Mouse (Mus musculus): Measurements from ENCODE around the gene Mex3d.
A peak's percentile ranks its signal among the peaks of the same experiment; 100 is the strongest.

Mex3d gene

DNA sequence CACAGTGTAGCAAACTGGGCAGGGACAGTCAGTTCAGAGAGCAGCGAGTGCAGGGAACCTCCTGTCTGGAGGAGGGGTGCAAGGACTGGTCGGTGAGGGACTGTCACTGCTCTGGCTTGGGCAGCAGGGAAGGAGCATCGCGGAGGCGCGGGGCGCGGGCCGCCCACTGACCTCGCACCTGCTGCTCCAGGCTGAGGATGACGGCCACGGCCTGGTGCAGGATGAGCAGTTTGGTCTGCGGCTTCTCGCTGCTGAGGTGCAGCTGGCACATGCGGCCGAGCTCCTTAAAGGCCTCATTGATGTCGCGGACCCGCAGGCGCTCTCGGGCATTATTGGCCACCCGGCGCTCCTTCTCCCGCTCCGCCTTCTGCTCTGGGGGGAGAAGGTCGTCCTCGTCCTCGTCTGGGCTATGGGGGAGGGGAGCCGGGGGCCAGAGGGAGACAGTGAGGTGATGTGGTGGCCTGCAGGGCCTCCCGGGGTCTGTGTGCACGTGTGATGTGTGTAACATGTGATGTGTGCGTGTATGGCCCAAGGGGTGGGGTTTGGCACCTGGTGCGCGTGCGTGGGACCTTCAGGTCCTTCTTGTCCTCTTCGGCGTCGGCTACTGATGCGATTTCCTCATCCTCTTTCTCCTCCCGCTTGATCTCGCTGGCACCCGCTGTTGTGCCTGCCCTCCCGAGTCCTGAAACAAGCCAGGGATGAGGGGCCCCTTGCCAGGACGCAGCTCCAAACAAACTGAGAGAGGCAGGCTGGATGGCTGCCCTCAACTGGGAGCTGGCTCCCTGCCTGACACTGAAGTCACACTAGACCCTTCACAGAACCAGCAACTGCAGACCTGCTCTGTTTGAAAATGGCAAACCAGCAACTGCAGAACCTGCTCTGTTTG is 25.4 kb upstream of the Mex3d start:
- no peak for DNase-seq (ENCODE audit: low spot score in 2 of 2)

DNA sequence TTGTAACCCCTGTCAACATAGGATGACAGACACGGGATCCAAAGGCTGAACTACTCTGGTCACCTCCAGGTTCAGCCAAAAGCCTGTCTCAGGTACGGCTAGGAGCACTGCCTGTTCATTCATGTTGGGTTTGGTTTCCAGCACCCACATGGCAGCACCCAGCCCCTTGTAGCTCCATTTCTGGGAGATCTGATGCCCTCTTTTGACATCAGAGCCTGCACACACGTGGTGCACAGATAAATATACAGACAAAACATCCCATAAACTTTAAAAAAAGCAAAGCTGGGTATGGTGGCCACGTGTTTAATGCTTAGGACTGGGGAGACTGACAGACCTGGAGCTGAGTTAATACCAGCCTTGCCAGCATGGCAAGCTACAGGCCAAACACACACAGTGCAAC is 20.5 kb upstream of the Mex3d start:
- no peak for DNase-seq (ENCODE audit: low spot score in 2 of 2)

DNA sequence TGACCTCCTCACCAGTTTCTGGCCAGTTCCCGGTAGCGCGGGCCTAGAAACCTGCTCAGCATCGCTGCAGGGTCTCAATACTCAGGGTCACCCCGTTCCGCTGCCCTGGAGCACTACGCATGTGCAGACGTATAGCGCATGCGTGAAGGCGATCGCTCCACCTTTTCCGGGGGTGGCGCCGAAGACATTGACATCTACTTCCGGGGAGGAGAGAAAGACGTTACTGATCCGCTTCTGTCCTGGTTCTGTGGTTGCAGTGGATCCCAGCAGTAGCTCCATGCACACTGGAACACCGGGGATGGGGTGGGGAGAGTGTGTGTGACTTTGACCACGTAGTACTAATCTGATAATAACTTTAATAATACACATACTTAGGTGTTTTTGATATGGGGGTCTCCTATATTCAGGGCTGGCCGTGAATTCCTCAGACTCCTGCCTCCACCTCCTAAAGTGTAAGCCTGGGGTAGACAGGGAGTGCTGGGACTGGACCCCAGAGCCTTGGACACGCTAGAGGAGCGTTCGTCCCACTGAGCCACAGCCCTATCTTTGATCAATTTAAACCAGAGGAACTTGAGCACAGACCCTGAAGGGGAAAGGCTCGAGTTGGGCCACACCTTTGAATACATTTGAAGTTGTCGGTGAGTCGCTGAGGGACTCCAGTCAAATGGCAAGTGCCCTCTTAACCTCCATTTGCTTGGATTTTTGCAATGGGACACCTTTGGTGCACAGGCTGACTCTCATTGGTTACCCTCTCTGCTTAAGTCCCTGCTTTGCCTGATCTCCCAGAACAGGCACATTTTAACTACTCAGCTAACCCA is 19.4 kb upstream of the Mex3d start, which contains the start of gene Uqcr11:
Gene Uqcr11, minus strand, starts transcription at position 147 of the 818 bp plus-strand sequence.
- peak; percentile 89 to 92 for DNase-seq (ENCODE audit: low spot score in 2 of 2)

DNA sequence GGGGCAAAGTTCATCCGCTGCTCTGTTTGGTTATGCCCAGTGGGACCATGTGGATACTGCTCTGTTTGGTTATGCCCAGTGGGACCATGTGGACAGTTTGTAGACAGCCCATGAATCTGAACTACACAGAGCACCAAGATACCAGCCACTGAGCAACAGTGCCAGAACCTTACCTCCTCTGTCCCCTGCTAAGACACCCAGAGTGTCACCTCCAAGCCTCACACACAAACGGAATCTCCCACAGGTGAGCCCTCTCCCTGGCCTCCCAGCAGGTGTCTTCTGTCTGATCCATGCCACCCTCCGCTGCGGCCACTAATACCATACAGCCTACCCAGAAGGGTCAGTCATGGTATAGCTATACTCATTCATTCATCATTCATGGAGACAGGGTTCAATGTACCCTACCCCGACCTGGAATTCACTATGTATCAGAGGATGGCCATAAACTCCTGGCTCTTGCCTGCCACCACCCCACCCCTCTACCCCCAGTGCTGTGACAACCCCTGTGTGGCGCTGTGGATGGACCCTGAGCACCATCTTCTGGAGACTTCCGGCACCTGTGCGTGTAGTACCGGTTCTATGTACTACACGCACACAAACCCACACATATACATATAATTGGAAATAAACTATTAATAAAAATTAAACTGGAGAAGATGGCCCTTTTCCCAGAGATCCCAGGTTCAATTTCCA is 18.2 kb upstream of the Mex3d start:
- no peak for DNase-seq (ENCODE audit: low spot score in 2 of 2)

DNA sequence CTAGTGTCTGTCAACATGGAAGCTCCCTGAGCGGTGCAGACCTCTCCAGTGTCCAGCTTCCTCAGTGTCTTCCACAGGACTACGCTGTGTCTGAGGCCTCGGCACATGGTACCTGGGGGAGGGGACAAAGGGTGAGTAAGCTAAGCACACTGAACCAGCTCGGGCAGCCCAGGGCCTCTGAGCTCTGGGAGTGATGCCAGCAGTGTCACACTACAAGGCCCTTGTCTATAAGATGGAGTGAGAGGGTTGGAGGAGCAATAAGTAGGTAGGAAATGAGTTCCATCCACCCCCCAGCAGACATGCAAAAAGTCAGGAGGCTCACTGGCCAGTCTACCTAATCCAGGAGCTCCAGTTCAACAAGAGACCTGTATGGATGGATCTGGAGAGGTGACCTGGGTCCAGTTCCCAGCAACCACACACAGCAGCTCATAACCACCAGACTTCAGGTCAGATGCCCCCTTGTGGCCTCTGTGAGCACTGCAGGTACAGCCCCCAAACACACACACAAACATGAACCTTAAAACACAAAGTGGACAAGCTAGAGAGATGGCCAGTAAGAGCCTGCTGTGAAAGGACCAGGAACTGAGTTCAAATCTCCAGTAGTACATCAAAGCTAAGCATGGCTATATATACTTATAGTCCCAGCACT is 15.7 kb upstream of the Mex3d start:
- DNase-seq (ENCODE audit: low spot score in 2 of 2): no peak

DNA sequence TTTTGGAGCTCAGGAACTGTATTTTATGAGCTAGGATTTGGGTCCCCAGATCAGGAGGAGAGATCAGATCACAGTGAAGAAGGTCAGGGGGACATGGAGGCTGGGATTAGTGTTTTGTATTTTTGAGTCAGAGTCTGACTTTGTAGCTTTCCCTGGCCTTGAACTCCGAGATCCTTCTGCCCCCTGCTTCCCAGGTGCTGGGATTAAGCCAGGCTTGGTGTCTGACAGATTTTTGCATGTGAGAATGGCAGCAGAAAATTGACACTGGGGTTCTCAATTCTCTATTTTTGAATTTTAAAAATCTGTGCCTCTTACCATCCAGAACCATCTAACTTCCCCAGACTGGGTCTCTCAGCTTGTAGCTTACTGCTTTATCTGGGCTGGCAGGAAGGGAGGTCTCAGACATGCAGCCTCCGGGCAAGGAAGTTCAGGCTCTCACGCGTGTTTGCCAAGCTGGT is 13.3 kb upstream of the Mex3d start:
- DNase-seq (ENCODE audit: low spot score in 2 of 2): no peak

DNA sequence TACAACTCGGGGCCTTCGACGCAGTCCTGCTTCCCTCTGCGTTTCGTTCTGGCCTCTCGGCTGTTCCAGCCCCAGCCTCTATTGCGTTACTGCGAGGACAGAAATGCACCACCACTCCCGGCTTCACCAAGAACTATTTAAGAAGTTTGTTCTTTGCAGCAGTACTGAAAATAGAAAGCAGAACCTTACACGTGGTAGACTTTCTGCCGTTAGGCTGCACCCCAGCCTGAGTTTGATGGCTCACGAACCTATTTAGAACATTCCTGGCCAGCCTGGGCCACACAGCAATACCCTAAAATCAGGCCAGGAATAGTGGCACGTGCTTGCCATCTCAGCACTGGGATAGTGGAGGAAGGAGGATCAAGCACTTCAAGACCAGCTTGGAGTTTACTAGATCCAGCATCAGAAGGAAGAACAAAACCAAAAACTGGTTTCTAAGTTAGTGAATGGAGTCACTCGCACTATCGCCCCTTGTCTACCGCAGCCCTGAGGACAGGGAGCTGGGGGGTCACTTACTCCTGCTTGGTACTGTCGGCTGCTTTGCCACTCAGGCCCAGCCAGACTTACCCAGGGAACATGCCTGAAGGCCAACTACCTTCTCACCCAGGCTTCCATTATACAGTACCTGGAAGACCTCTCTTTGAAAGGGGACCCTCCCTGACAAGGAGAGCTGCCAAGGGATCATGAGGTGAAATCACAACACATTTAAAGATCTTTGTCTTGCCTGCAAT is 12.7 kb upstream of the Mex3d start:
- DNase-seq (ENCODE audit: low spot score in 2 of 2): no peak

DNA sequence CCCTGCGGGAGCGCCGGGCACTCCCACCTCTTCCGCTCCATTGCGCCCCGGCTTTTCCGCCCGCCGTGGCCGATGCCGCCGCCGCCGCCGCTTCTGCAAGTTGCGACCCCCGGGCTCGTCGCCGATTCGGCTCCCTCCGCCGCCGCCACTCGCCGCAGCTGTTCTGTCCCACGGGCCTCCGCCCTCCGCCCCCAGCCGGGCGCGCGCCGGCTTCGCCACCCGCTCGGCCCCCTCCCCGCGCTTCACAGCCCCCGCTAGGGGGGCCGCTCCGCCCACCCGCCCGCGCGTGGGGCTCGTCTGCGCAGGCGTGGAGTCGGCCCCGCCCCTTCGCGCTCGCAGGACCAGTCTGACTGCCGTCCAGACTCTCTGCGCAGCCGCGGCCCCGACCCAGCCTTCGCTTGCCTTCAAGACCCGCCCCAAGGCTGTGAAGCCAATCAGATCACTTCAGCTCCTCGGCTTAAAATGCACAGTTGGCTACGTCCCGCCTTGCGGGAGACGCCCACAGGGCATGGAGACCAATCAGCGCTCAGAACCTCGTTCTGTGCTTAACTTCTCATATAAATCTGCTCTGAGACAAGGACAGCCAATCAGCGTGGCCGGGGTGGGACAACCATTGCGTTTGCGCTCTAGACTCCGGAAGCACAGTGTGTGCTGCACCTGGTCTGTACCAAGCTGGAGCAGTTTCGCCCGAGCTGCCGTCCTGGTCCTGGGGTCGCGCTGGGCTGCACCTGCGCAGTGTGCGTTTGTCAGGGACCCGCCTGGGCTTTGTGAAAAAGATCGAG is 11.9 kb upstream of the Mex3d start, which contains the start of gene Mbd3:
Gene Mbd3, minus strand, starts transcription at position 360 of the 782 bp plus-strand sequence.
- DNase-seq (ENCODE audit: low spot score in 2 of 2): peak; percentile 100

DNA sequence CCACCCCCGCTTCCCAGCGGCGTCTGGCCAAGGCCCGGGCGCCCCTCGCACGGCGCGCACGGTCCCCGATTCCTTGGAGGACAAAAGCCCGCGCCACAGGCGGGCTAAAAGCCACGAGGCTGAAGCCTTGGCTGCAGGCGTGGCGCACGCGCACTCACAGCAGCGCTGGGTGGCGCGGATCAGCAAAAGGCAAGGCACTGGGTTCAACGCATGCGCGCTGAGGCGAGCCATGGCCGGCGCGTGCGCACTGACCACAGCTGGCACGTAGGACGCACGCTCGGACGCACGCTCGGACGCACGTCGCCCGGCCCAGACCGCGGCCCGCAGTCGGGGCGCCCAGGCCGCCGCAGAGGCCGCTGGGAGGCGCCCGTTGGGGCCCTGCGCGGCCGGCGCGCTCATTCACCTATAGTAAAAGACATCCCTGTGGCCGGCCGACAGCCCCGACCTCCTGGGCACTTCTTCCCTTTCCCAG is 11.3 kb upstream of the Mex3d start:
- DNase-seq (ENCODE audit: low spot score in 2 of 2): peak; percentile 98

DNA sequence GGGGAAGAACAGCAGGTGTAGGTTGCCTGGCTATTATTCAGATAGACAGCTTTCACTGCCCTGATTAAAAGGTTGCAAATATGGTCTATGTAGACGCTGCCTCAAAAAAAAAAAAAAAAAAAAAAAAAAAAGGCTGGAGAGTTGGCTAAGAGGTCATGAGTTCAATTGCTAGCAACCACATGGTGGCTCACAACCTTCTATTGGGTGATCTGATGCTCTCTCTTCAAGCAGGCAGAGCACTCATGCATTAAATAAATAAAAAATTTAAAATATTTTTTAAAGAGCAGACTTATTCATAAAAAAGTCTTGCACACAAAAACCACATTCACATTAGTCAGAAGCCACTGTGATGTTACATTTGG is 10.7 kb upstream of the Mex3d start:
- no peak for DNase-seq (ENCODE audit: low spot score in 2 of 2)

DNA sequence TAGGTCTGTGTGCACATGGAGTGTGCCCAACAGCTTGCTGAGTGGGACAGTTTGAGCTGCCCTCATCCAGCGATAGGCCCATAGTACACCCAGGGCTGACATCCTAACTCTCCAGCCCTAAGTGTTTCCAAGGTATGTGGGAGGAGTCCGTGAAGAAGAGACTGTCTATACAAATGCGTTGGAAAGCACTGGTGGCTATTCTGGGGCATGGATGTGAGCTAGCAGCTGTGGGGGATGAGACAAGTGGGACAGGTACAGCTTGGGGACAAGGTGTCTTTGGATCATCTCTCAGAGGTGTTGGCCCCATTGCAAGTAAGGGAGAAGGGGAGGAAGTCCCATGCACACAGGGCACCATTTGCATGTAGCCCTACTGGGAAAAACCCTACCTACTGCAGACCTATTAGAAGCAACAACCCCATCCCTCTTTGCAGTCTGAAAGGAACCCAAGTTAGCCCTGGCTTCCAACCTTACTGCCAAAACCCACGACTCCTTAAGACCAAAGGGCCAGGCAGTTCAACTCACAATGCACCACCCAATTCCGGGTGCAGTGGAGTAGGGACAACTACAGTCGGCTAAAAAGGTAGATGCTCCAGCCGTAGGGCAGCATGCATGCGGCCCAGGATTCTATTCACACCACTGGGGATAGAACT is 10.2 kb upstream of the Mex3d start:
- DNase-seq (ENCODE audit: low spot score in 2 of 2): peak; percentile 48 to 53

DNA sequence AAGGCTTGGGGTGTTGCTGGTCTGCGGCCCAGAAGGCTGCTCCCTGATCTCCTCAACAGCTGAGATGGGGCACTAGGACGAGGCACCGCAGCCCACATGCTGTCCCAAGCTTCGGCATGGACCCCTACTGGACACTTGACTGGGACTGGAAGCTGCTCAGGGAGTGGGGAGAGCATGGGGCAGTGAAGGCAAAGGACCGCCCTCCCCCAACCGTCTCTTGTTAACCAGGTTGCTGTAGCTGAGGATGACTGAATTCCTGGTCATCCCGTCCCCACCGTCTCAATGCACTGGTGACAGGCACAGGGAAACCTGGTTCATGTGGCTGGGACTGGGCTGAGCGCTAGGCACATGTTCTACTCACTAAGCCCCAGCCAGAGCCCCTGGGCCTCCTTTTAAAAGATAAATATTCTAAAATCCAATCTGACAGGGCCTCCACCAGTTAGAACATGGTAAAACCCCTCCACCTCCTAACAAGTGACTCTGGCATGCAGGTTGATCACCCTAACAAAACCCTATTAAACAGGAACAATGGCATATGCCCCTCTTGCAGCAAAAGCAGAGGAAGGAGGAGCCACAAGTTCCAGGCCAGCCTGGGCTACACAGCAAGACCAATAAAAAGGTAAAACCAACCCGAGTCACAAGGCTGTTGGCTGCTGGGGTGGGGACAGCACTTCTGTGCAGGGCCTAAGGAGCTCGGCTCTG is 9.5 kb upstream of the Mex3d start:
- DNase-seq (ENCODE audit: low spot score in 2 of 2): no peak

DNA sequence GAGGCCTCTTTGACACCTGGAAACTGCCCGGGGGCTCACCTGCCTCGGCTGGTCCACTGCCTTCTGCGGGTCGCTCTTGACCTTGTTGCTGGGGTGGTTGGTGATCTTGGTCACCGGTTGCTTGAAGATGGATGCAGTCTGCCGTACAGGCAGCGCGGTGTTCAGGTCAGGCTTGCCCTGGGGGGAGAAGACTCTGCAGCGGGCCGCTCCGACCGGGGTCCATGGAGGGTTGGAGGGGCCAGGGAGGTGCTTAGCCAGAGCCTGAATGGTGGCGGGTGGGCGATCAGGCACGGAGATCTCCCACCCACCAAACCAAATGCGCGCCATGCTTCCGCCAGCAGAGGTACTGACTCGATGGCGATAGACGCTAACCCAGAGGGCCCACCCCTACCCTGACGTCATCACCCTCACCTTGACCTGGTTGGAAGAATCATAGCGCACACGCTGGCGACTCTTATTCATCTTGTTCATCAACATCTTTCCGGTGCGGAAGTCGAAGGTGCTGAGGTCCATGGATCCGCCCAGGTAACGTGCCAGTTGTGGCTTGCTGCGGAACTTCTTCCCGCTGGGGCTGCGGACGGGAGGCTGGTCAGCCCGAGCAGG is 7.7 kb upstream of the Mex3d start:
- DNase-seq (ENCODE audit: low spot score in 2 of 2): no peak

DNA sequence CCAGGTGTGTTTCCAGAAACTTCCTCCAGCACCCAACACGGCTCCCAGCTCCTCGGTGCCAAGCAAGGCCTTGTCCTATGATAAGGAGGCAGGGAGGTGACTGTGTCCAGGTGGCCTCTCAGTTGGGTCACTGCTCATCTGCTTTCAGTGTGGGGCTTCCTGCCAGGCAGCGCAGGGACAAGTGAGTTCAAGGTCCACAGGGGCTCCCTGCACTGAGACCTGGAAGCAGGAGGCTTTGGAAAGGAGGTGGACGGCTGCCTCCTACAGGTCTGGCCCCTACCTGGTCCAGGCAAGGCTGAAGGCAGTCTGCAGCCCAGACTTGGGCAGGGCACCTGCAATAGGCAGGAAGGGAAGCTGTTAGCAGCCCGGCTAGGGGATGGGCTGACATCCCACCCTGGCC is 5.2 kb upstream of the Mex3d start:
- DNase-seq (ENCODE audit: low spot score in 2 of 2): no peak

DNA sequence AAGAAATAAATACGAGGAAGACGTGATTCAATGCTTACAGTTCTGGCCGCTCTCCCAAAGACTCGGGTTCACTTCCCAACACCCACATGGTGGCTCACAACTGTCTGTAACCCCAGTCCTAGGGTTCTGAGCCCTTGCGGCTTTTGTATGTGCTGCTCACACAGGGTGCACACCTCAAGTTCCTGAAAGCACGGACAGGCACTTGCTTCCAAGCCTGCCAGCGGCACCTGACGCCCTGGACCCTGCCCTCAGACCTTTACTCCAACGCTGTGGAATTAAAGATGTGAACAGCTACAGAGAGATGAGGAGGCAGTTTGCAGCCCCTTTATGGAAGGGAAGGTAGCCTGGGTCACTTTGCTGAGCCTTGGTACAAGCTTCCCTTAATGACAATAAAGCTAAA is 3.2 kb upstream of the Mex3d start:
- DNase-seq (ENCODE audit: low spot score in 2 of 2): no peak

DNA sequence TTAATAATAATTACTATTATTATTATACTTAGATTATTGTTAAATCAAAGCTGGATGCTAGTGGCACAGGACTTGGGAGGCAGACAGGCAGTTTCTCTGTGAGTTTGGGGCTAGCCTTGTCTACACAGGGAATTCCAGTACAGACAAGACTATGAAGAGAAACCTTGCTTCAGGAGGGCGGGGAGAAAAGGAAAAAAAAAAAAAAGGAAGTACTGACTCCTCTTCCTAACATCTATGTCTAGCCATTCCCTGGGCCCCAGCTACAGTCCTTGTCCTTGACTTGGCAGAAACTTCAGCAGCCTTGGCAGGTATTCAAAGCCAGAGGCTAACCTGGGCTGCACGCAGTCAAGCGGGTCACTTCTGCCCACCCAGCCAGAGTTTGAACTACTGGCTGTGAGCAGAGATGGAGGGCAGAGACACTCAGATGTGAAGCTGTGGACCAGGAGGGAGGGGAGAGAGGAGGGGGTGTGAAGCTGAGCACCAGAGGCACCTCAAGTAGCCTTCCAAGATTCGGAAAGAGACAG is 1.8 kb upstream of the Mex3d start:
- DNase-seq (ENCODE audit: low spot score in 2 of 2): no peak

DNA sequence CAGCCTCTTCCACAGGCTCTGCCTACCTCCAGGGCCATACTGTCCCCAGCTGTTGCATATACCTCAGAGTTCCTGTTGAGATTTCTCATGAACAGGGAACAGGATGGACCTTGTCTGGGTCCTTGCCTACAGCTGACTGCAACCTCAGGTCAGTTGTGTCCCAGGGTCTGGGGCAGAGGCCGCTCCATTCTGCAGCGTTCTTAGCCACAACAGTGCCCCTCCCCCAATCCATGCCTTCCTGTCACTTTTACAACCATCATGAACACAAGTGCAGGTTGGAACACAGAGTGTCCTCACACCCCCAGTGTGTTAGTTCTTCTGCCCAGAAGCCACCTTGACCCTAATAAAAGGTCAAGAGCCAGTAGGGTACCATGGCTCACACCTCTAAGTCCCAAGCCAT is 1.3 kb upstream of the Mex3d start:
- no peak for DNase-seq (ENCODE audit: low spot score in 2 of 2)

Measured in spleen, postnatal 36 days (tissue).